Mouse (Mus musculus) layer of hippocampus, adult 18-20 months (tissue): ENCODE results near the gene Pax7. TPM values are rescaled to one million over a fixed set of nuclear protein-coding genes. Genes with fewer than 3 reads are reported as not detected.

Experiments used
- DNase-seq, 2 experiments: peaks; one replicate each; pipeline ENCODE4 v3.0.0; 2022; ENCODE audit warnings: low spot score in 2 of 2
- long read RNA-seq: library from polyadenylated mRNA; stranded (forward); transcript quantifications from one replicate; pipeline ENCODE4 v2.0.0, GENCODE M21; 2021
- total RNA-seq, 2 experiments: library from RNA; stranded (reverse); gene quantifications; 2 replicates each; pipeline ENCODE4 v1.2.3; 2021

Pax7 gene
- total RNA-seq: not detected
- long read RNA-seq: 0 reads

GRCm38 (mm10) chr4:139833036-139833634 lies at the start of gene Pax7:
Pax7 (minus strand) TSS chr4:139833528.
- DNase-seq: no peak

GRCm38 (mm10) chr4:139881796-139882195 lies 48.5 kb upstream of the Pax7 start:
- DNase-seq: no peak

- DNase-seq: no peak
Measured at GRCm38 (mm10) chr4:139879324-139879723, 46.0 kb upstream of the Pax7 start.

- DNase-seq: no peak
Measured at GRCm38 (mm10) chr4:139878443-139878842, 45.1 kb upstream of the Pax7 start.

- DNase-seq: peak; percentile 47 to 85
Measured at GRCm38 (mm10) chr4:139877269-139877668, 43.9 kb upstream of the Pax7 start.

GRCm38 (mm10) chr4:139872595-139872994 lies 39.3 kb upstream of the Pax7 start:
- DNase-seq: peak in 1 of 2 experiments; percentile 51

- no peak for DNase-seq
Measured at GRCm38 (mm10) chr4:139871699-139872098, 38.4 kb upstream of the Pax7 start.

GRCm38 (mm10) chr4:139863218-139863617 lies 29.9 kb upstream of the Pax7 start:
- no peak for DNase-seq

GRCm38 (mm10) chr4:139858635-139859176 lies 25.4 kb upstream of the Pax7 start:
- peak; percentile 66 to 87 for DNase-seq

GRCm38 (mm10) chr4:139852219-139853035 lies 19.1 kb upstream of the Pax7 start:
- DNase-seq: no peak

GRCm38 (mm10) chr4:139851387-139851786 lies 18.1 kb upstream of the Pax7 start:
- peak in 1 of 2 experiments; percentile 12 for DNase-seq

GRCm38 (mm10) chr4:139850547-139851170 lies 17.3 kb upstream of the Pax7 start:
- no peak for DNase-seq

- no peak for DNase-seq
Measured at GRCm38 (mm10) chr4:139843456-139843855, 10.1 kb upstream of the Pax7 start.

- DNase-seq: no peak
Measured at GRCm38 (mm10) chr4:139842919-139843318, 9.6 kb upstream of the Pax7 start.

GRCm38 (mm10) chr4:139840939-139841500 lies 7.7 kb upstream of the Pax7 start:
- DNase-seq: no peak

- DNase-seq: no peak
Measured at GRCm38 (mm10) chr4:139840442-139840841, 7.1 kb upstream of the Pax7 start.

- no peak for DNase-seq
Measured at GRCm38 (mm10) chr4:139836681-139837080, 3.4 kb upstream of the Pax7 start.

GRCm38 (mm10) chr4:139836196-139836595 lies 2.9 kb upstream of the Pax7 start:
- DNase-seq: no peak

GRCm38 (mm10) chr4:139833817-139834401 lies 581 bp upstream of the Pax7 start:
- DNase-seq: no peak

- DNase-seq: no peak
Measured at GRCm38 (mm10) chr4:139832281-139833035, 870 bp downstream of the Pax7 start.
